Mouse (Mus musculus) lung, postnatal 0 days (tissue): ENCODE measurements around the gene Fggy.

ENCODE experiments used
- CTCF ChIP-seq: IDR thresholded peaks from 2 replicates; pipeline ENCODE4 v1.5.1; 2016; ENCODE audit warnings: antibody characterized with exemption, mild to moderate bottlenecking
- EP300 ChIP-seq: IDR thresholded peaks from 2 replicates; pipeline ENCODE4 v1.6.1; 2016; ENCODE audit warnings: antibody characterized with exemption, mild to moderate bottlenecking, control low read depth

DNA sequence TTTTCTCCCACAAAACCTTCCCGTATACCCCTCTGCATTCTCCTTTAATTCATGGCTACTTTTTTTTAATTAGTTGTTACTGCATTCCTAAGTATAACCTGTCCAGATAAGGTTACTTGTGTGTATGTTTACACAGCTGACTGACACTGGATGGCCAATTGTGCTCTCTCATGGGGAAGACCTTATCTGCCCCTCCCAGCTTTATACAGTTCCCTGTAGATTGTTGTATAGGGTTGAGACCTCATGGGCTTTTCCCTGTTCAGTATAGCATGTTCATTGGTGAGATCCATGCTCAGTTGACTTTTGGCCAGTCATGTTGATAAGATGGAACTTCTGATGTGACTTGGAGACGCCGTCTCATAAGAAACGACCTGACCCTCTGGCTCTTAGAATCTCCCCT, 363.1 kb downstream of the Fggy start:
- TF ChIP-seq CTCF, result no peak
- no peak for TF ChIP-seq EP300
